Mouse (Mus musculus): ENCODE data around the gene Pknox2.

Gene Pknox2

DNA sequence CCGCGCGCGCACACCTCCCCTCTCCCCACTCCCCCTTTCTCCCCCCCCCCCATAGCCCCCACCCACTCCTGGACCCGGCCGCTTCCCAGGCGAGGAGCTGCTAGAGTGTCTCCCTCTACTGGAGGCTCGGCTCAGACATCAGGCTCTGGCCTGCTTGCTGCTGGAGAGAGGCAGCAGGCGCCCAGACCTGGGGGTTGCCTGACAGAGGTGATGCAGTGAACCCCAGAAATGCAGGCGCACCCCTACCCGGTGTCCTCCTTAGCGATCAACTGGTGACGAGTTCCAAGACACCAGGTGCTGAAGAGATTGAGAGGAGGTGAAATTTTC is at the start of gene Pknox2:
Gene Pknox2 (minus strand): TSS at position 49 of the 327 bp plus-strand sequence.
- DNase-seq (ENCODE audit: low spot score in 2 of 2) = peak; percentile 66 to 79

DNA sequence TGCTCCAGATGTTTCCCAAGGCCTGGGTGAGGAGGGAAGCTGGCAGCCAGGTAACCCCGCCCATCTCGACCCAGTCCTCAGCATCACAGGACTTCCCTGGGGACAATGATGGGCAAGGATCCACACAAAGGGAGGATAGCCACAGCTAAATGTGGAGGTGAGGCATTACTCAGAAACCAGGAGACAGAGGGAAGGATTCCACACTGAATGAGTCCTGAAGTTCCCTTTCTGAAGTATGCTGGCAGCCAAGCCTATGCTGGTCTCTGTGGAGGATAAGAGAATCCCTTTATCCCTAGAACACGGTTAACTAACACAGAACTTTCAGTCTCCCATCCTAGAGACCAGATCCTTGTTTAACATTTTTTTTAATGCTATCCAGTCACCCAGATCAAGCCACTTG is 40.8 kb upstream of the Pknox2 start:
- DNase-seq (ENCODE audit: low spot score in 2 of 2) = no peak

DNA sequence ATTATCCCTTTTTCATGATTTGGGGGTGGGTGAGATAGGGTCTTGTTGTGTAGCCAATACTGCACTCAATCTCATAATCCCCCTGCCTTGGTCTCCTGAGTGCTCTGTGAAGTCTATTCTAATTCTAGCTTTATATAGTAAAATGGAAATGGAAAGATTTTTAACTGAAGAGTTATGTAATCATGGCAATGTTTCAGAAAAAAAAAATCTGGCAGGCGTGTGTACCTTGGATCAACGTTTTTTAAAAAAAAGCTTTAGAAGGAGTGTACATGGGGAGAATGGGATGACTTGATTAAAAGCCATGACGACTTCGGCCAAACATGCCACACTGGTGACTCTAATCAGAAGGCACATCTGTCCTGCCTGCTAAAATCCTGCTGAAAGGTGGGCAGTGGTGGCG is 40.2 kb upstream of the Pknox2 start:
- DNase-seq (ENCODE audit: low spot score in 2 of 2) = no peak

DNA sequence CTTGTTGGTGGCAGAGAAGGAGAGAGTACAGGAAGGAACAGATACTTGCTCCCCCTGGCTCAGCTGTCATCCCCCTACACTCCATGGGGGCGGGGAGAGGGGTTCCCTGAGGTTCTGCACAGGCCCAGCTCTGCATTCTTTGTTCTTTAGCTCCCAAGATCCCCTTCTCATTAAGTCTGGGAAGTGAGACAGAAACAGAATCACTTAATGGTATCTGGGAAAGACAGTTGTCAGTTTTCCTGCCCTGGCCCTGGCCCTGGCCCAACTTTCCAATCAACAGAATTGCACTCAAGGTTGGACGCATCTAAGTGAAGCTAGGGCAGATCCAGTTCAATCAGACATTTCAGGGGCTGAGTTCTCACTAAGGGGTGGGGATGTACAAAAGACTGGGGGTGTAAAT is 36.0 kb upstream of the Pknox2 start:
- no peak for DNase-seq (ENCODE audit: low spot score in 2 of 2)

DNA sequence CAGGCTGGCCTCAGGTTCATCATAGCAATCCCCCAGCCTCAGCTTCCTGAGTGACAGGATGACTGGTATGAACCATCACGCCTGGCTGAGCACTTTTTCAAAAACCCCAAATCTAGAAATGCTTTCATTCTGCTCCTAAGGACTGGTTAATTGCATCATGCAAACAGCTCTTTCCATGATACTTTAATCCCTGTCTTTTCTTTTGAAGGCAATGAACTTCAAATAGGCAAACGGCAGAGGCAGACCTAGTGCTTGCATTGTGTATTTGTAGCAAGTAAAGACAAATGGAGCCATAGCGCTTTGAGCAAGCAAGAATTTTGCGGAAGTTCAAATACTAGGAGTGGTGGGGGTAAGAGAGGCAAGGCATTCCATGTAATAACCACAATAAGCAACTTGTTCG is 34.4 kb upstream of the Pknox2 start:
- DNase-seq (ENCODE audit: low spot score in 2 of 2) = no peak

DNA sequence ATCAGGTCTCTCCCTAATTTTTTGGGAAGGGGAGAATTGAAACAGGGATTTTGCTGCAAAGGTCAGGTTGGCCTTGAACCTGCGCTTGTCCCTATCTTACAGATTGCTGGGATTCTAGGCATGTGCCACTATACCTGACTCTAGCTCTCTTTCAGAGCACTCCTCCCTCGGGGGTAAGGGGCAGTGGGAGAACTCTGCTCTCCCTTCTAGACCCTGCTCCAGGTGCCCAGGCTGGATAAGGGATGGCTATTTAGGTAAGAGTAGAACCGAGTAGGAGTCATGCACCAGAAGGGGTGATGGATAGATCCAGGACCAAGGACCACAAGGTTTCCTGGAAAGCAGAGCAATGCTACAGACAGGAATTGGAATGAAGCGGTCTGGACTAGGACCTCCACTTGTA is 32.4 kb upstream of the Pknox2 start:
- DNase-seq (ENCODE audit: low spot score in 2 of 2) = no peak

DNA sequence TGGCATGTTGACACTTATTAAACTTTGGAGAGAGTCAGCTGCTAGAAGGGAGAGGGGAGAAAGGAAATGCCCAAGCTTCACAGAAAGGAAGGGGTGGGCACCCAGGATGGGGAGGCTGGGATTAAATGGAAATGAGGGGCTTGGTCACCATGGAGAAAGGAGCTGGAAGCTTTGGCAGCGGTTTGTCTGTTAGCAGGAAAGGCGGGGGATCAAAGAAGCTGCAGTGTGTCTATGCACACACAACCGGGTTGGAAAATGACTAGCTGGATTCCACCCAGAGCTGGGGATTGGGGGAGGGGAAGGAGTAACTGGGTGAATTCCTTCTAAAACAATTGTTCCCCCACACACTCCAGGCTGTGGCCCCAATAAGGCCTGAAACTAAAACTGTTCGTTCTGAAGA is 31.7 kb upstream of the Pknox2 start:
- DNase-seq (ENCODE audit: low spot score in 2 of 2) = no peak

DNA sequence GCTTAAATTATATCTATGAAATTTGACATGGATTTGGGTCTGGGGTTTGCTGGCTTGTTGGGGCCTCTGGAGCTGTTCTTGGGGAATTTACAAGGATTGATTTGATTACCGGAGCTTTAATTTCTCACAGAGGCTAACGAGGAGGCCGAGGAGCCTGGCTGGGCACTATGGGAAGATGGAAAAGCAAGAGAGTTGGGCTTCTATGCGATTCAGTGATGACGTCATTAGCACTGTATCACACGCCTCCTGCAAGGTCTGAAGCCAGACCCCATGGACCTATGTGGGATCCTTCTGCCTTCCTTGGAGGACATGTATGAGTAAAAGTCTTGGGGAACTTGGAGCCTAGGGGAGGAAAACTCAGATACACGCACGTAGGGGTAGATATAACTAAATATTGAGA is 30.3 kb upstream of the Pknox2 start:
- no peak for DNase-seq (ENCODE audit: low spot score in 2 of 2)

DNA sequence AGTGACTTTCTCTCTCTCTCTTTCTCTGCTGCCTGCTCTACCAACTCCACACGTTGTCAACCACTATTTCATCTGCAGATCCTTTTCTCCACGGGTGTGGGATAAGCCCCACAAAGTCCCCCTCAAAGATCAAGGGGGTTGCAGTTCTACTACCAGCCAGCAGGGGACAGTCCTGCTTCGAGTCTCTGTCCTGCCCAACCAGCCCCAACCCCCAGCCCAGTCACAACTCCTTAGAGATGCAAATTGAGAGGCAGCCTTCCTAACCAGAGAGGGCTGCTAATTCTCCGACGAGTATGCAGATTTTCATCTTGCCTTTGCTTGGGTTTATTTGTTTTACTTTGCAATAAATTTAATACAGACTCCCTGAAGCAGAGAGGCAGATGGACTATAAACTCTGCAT is 29.9 kb upstream of the Pknox2 start:
- peak; percentile 12 to 32 for DNase-seq (ENCODE audit: low spot score in 2 of 2)

DNA sequence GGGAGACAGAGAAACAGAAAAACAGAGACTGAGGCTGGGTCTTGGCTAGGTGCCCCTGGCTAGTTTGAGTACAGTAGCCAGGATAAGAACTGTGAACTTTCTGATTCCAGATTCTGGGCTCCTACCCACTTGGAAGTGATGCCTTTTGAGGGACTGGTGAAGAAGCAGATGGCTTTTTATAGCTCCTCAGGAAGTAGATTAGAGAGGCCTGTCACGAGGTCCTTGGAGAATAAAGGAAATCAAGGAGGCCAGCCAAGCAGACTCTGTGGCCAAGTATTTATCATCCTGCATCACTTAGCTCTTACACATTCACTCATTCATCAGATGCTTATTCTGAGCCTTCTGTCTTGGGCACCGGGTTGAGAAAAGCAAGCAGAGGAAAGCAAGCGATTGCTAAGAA is 28.8 kb upstream of the Pknox2 start:
- DNase-seq (ENCODE audit: low spot score in 2 of 2) = peak; percentile 4

DNA sequence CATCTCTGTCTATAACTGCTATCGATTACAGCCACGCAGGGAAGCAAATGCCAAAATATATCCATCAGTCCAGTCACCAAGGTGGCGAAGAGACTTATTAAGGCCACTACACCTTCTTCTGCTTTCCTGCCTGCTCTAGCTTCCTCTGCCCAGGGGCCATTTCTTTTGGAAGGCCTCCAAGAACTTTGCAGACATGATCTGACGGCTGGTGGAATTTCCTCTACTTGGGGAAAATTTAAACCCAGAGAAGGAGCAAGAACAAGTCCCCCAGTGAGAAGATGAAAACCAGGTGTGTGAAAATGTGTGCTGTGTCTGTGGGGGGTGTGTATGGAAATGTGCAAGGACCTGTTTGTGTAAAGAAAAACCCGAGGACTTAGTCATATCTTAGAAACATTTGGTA is 26.2 kb upstream of the Pknox2 start:
- no peak for DNase-seq (ENCODE audit: low spot score in 2 of 2)

DNA sequence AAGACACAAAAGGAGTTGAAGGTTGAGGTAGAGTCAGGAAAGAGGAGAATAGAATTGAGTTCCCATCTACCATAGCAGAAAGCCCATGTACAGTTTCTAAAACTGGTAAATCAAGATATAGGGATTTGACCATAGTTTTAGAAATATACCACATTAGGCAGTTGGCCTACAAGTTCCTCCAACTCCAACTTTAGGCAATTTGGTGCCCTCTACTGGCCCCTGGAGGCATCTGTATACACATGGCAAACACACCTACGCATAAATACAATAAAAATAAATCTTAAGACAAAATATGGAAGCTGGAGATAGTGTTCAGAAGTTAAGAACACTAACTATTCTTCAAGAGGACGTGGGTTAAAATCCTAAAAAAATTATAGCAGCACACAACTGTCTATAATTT is 19.7 kb upstream of the Pknox2 start:
- DNase-seq (ENCODE audit: low spot score in 2 of 2) = no peak

DNA sequence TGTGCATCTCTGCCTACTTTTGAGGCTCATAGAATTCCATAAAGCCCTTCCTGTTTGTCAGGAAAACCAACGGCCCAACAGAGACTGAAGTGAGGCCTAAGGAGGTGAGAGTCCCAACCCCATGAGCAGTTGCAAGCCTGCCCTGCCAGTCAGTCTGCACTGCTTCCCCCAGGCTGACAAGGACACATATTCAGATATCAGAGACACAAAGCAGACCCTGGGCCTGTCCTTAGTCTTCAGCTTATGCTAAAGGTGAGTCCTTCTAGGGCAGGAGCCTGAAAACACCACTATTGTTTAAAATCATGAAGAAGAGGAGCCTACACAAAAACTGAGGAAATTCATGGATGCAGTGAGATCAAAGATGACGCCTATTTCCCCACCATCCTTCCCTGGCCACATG is 13.5 kb upstream of the Pknox2 start:
- DNase-seq (ENCODE audit: low spot score in 2 of 2) = no peak

DNA sequence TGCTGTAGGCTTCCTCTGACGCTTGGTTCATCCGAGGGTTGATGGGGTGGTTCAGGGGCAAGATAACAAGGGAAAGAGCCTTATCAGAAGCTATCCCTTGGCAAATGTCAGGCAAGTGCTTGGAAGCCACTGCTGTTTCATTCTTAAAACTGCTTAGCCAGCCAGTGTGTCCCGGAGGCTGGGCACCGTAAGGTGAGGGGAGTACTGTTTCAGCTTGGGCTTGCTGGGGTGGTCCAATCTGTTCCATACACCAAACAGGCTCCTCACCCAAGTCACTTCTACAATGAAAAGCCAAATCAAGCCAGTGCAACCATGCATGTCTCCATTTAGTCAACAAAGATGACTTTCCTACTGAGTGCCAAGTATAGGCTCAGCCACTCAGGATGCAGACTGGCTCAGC is 679 bp upstream of the Pknox2 start:
- DNase-seq (ENCODE audit: low spot score in 2 of 2) = no peak

DNA sequence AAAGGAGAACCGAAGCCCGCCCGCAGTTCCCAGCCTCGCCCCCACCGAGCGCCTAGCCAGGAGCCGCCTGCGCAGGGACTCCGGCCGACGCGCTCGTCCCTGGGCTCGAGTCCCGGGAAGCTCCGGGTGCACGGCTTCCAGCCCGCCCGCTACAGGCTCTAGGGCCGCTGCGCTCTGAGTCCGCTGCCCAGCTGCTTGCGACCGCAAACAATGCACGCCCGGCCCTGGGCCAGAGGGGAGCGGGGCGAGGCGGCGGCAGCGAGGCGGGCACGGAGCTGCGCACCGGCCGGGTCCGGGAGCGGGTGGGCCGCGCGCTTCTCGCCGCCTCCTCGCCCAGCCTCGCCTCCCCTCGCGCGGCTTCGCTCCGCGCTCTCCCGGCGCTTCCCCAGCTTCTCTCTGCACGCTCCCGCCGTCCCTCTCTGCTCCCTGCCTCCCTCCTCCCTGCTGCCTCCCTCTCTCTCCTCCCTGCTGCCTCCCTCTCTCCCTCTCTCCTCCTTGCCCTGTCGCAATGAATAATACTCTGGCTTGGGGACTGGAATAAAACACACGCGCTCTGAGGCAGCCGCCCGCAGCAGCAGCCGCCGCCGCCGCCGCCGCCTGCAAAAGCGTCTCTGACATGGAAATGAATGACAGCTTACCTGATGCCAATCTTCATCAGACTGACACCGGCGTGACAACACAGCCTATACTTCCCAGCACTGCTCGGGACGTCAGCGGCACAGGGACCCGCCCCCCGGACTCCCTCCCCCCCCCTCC is 426 bp downstream of the Pknox2 start:
- DNase-seq (ENCODE audit: low spot score in 2 of 2) = peak; percentile 70 to 72

DNA sequence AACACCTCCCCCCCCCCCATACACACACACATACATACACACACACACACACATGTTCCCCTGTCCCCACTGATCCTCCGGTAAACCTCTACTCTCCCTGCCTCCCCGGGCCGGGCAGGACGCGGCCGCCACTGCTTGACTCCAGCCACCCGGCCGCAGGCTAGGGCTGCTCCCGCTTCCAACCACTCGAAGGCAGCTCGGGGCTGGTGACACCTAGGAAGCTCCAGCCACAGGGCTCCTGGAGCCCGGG is 929 bp downstream of the Pknox2 start:
- DNase-seq (ENCODE audit: low spot score in 2 of 2) = no peak

DNA sequence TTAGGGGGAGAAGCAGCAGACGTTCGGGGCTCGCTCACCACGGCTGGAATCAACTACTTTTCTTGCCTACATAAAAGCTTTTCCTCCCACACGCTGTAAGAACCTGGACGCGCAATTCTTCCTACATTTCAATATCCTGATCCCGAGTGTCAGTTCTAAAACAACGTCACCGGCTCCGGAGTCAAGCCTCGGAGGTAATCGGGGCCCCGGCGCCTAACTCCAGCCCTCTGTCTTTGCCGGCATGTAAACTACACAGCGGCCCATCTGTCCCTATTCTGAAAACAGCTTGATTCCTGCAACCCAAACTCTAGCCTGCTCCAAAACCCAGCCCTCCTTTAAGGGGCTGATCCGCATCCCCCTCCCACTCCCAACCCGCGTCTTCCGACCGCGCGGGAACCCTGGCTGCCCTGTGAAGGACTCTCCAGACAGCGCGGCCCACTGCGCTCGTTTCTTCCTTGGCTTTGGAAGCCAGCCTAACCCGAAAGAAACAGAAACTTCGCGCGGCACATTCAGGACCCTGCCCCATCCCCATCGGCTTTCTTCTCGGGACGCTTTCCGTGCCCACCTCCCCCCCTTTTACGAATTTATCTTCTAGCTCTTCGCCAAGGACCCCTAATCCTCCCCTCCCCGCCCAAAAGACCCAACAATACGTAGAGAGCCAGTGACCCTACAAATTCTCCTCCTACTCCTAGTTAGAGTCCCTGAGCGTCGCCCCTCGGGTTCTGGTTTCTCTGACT is 1.4 kb downstream of the Pknox2 start:
- peak; percentile 41 to 47 for DNase-seq (ENCODE audit: low spot score in 2 of 2)

DNA sequence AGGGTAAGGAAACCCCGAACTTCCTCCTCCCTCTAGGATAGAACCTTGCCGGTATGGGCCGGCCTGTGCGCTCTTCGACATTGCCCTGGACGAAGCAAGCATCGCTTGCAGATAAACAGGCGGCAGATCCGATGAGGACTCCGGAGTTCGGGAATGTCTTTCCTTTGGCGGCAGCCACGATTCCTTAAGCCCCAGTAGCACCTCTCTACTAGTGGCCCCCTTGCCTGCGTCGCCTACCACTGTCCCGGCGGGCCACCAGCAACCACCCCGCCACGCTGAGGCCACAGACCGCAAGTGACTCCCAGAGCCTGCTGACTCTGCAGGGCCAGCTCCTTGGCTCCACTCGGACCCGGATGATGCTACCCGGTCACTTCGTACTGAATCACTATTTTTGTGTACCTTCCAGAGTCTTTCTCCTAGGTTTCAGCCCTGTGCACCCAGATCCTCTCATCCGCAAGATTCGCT is 2.0 kb downstream of the Pknox2 start:
- peak; percentile 43 to 44 for DNase-seq (ENCODE audit: low spot score in 2 of 2)

DNA sequence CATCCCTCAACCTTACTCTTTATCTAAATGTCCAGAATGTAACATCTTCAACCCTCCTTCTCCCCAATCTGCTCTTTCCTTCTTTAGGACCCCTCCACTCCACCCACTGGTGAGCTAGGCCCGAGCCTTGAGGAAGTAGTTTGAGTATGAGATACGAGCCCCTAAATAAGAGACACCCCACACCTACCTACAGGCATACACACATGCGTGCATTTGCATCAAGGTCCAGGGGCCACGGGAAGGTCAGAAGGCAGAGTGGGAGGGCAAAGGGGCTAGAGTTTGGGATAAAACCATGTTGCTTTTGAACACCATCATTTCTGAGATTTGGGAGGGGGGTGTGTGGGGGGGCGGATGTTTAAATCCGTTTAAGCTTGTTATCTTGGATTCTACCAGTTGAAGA is 2.5 kb downstream of the Pknox2 start:
- DNase-seq (ENCODE audit: low spot score in 2 of 2) = no peak

DNA sequence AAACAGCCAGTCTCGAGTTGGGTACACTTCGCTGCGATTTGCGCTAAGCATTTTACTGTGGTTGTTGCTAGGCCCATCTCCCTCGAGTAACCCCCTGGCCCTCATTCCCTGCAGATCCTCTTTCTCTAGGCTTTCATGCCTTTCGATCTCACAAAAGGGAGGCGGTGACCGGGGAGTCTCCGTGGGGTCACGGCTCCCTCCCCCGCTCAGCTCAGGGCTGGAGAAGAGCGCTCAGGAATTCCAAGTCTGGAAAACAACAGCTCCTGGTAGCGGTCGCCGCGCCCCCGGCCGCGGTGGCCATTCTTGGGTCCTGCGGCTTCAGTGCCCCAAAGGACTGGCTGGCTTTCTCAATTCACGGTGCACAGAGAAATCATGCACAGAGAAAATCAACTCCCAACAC is 3.0 kb downstream of the Pknox2 start:
- DNase-seq (ENCODE audit: low spot score in 2 of 2) = no peak

DNA sequence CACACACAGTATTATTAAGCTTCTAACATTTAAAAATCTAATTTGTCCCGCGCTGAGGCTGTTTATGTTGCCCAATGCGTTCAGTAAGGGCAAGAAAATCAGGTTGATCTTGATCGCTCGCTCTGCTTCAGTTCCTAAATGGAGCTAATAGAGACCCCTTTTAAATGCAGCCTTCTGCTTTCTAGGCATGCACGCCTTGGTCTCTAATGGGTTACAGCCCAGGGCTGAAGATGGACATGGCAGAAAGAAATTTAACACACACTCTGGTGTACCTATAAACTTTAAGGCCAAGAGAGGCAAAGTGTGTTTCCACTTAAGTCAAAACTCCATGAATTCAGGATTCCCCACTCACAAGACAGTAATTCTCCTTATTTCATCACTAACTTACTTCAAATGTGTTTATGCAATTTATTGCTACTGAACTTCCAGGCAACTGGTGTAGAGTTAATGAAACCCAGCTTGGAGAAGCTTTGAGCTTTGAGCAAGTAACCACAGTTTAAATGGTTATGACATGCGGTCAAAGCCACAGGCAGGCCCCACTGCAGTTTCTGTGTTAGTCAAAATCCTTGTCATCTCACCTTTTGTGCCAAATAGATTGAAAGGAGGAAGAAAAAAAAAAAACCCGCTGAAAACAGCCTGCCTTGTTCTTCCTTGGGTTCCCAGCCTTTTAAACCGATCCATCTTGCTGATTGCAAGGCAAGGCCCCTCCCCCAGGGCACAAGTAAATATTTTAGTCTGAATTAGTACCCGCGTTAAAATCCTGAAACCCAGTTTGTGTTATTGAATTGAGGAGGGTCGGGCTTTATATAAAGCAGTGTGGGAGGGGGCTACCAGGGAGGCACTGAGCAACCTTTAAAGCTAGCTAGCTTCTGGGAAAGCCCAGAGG is 3.9 kb downstream of the Pknox2 start:
- no peak for DNase-seq (ENCODE audit: low spot score in 2 of 2)

DNA sequence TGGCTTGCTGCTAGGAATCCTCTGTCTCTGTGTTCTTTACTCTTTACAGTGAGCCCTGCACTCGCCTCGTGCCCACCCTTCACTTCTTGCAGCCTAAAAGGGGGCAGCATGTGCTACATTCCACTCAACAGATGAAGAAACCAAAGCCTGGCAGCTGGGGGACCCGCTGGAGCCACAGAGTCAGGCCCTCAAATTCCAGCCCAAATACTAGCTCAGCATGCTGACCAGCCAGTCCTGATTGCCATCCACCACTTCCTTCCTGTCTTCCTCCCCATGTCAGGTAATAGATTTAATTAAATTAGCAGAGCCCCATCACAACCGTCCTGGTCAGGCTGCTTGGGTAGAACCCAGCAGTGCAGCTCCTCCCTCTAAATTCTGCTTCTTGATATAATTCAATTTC is 5.1 kb downstream of the Pknox2 start:
- DNase-seq (ENCODE audit: low spot score in 2 of 2) = no peak
